Mouse (Mus musculus) spleen, postnatal 36 days (tissue): ENCODE results near the gene Olfr726.

Experiments
- DNase-seq, 2 experiments: peaks; one replicate each; pipeline ENCODE4 v3.0.0; 2022; ENCODE audit warnings: low spot score in 2 of 2, mixed read lengths in 1 of 2

Olfr726 gene

DNA sequence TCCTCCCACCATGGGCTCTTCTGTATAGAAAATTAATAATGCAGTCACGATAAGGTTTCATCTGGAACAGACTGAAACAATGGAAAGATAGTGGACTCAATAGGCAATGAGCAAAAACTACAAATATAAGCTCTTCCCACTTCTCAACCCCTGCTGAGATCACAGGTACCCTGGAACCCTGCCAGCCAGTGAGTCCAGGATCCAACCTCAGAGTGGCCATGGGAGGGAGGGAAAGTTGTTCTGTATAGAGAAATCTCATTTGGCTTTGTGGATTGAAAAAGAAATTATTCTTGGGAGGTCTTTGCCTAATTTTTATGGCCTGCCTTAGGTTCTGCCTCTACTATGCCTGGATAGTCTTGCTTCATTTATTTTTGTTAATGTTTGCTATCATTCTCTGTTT lies at the start of gene Olfr726:
TSS of gene Olfr726 (minus strand) at position 101 of the 400 bp plus-strand sequence.
- DNase-seq: no peak

- no peak for DNase-seq
These were observed 32.1 kb upstream of the Olfr726 start, which contains the start of gene Olfr727 for GRCm38 (mm10) chr14:50122886-50123285. TSS of gene Olfr727 (plus strand) at chr14:50123186.

DNA sequence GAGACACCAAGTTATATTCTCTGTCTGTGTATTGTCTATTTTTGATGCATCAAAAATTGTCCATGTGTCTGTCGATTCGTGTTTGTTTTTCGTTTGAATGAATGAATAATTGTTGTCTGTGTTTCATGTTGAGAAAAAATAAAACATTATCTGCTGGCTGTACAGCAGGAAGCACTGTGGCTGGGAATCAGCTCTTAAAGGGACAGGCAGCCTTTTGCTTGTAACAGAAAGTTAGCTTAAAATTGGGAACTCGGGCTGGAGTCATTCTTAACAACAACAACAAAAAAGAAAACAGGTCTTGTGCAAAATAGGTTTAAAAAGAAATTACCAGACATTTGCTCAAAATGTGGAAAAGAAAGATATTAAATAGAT lies 28.0 kb downstream of the Olfr726 start:
- no peak for DNase-seq

- DNase-seq: peak; percentile 2 to 6
These were observed 28.6 kb downstream of the Olfr726 start for GRCm38 (mm10) chr14:50061955-50062732.

- no peak for DNase-seq
These were observed 29.2 kb downstream of the Olfr726 start for GRCm38 (mm10) chr14:50061590-50061954.

GRCm38 (mm10) chr14:50061179-50061578 lies 29.6 kb downstream of the Olfr726 start:
- DNase-seq: no peak

DNA sequence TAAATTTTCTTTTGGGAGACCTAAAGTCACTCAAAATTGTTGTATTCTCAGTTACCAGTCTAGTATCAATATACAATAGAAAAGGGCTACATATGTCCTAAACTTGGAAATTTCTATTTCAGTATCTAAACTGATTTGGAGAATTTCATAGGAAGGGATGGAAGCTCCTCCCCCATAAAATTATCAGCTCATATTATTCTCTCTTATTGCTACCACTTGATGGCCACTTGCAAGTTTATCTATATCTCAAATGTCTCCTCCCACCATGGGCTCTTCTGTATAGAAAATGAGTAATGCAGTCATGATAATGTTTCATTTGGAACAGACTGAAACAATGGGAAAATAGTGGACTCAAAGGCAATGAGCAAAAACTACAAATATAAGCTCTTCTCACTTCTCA lies 50.5 kb downstream of the Olfr726 start, which contains the start of gene Olfr725:
TSS of gene Olfr725 (minus strand) at position 101 of the 400 bp plus-strand sequence.
- no peak for DNase-seq
